Comparison of ENCODE assay signal across 9 mouse cellular contexts in the genomic region with DNA sequence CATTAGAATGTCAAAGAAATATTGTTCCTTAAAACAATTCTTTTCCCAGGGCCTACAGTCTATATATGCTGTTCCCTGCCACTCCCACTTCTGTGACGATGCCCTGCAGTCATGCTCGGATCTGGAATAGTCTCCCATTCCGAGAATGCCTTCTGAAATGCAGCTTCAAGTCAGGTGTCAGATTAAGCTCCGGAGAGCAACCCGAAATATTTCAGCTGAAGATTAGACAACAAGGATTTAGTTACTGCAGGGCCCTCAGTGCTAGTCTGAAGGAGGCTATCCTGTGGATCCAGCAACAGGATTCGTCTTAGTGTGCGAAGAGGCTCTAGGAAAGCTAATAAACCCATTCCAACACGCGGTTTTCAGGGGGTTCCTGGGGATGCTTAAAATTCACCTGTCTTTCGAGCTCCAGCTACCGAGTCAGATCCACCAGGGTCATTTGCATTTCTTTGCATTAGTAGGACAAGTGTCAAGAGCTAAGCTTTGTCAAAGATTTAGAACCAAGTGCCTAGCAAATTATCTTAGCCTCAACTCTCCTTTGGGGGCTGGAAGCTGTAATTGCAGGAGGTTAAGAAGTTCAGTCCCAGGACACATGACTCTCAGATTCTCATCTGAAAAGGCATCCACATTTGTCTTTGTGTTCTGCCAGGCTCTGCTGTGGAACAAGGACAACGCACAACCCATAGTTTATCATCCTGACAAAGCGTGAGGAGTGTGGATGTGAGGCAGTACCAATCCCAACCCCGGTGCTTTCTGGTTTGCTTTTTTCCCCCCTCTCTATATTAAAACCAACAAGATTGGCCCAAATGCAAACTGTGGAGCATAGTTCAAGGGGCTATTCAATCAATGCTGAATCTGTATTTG. TPM values are rescaled to one million over a fixed set of nuclear protein-coding genes. Genes with fewer than 3 reads are reported as not detected.
DNase-seq lines count a peak whose midpoint lies in the region; ATAC-seq lines count a peak whose summit lies in the region.
"Had no signal": no experiment of that assay in that cellular context is flagged by ENCODE, and none has a peak within 500 bp of the region (broad histone marks: within the 10 kb centered on the region; RNA-seq: fewer than 3 reads in every experiment).

No protein-coding gene starts in this region.

- no peaks in the 10 kb centered on the region for H3K36me3 ChIP-seq in forebrain, embryonic 16.5 days (ENCODE audit: control insufficient read depth, insufficient read depth)
- H3K36me3 ChIP-seq in midbrain, embryonic 11.5 days (ENCODE audit: control insufficient read depth, insufficient read depth, low read length) = no peaks in the 10 kb centered on the region

- peak overlapping the region; percentile 64 for H3K4me3 ChIP-seq in forebrain, embryonic 16.5 days (replicated peaks; ENCODE audit: low read length)
- H3K4me3 ChIP-seq in midbrain, embryonic 11.5 days (ENCODE audit: low read depth, low read length) = peak overlapping the region; percentile 19

- peak; percentile 68 for DNase-seq in heart, adult 11 months
- DNase-seq in heart, postnatal 4 days = no peak
- DNase-seq in NIH3T3 (ENCODE audit: low read depth) = peak; percentile 18
- DNase-seq in midbrain, embryonic 11.5 days (ENCODE audit: low spot score, missing footprints) = peak; percentile 88
- no peak for DNase-seq in cerebellum, postnatal 4 days (ENCODE audit: low spot score in 2 of 2)
- no peak for DNase-seq in spleen, adult 12 weeks (ENCODE audit: low spot score)
- DNase-seq: kidney, adult 8-10 months had no signal

- H3K9ac ChIP-seq in forebrain, embryonic 16.5 days (replicated peaks; ENCODE audit: low read depth, low read length) = peak overlapping the region; percentile 99
- peak overlapping the region; percentile 34; the same call in 1 of the 2 replicates for H3K9ac ChIP-seq in midbrain, embryonic 11.5 days (ENCODE audit: low read length)

- no peak for ATAC-seq in forebrain, embryonic 16.5 days
- ATAC-seq in midbrain, embryonic 11.5 days (ENCODE audit: low FRiP score) = no peak
- no peak for ATAC-seq in monocyte, adult 5-6 weeks (replicated peaks; ENCODE audit: insufficient number of reproducible peaks, low FRiP score, low TSS enrichment, poor library complexity, severe bottlenecking)

- peak overlapping the region; percentile 98 for H3K27ac ChIP-seq in forebrain, embryonic 16.5 days (ENCODE audit: low read length)
- no peak overlapping the region for H3K27ac ChIP-seq in midbrain, embryonic 11.5 days (ENCODE audit: low read depth, low read length)

- 4% methylated on average over 14 of the region's 14 CpGs for WGBS in forebrain, embryonic 16.5 days
- WGBS in midbrain, embryonic 11.5 days = 4% methylated on average over 14 of the region's 14 CpGs

- peak overlapping the region; percentile 78 for H3K4me2 ChIP-seq in forebrain, embryonic 16.5 days (ENCODE audit: low read length)
- peak overlapping the region; percentile 92 for H3K4me2 ChIP-seq in midbrain, embryonic 11.5 days

- H3K27me3 ChIP-seq in forebrain, embryonic 16.5 days (replicated peaks; ENCODE audit: control insufficient read depth, insufficient read depth, low read length) = no peaks in the 10 kb centered on the region
- peaks cover 52% of the 10 kb centered on the region for H3K27me3 ChIP-seq in midbrain, embryonic 11.5 days (ENCODE audit: control insufficient read depth, insufficient read depth, low read length)

- H3K4me1 ChIP-seq in forebrain, embryonic 16.5 days (replicated peaks; ENCODE audit: control insufficient read depth, insufficient read depth, low read length) = peaks cover 42% of the 10 kb centered on the region
- peaks cover 54% of the 10 kb centered on the region for H3K4me1 ChIP-seq in midbrain, embryonic 11.5 days (ENCODE audit: control insufficient read depth, insufficient read depth, low read length)

- no peaks in the 10 kb centered on the region for H3K9me3 ChIP-seq in forebrain, embryonic 16.5 days (ENCODE audit: control insufficient read depth, low read length)
- no peaks in the 10 kb centered on the region for H3K9me3 ChIP-seq in midbrain, embryonic 11.5 days (ENCODE audit: control insufficient read depth, low read length)

RNA-seq across cellular contexts. Expression of gene Efnb2, which starts 4.2 kb away (rescaled TPM):
- total RNA-seq in heart, postnatal 4 days (2021) = 10 to 100 TPM; 47.4 to 47.8 TPM
- 54.6 and 68.2 TPM in 2 replicates for polyA plus RNA-seq in forebrain, embryonic 16.5 days (2015; fragmentation: Nextera tagmentation; extraction: Ambion mirVana)
- polyA plus RNA-seq in midbrain, embryonic 11.5 days (2014; fragmentation: Nextera tagmentation; extraction: Ambion mirVana) = 15.5 and 18.3 TPM in 2 replicates
- total RNA-seq in monocyte, adult 5-6 weeks (2017) = 0.19 to 7.5 TPM (median 0.39 TPM) in 3 replicates

RNA-seq across cellular contexts. Expression of gene Arglu1, which starts 33.5 kb away (rescaled TPM):
- 10 to 100 TPM; 52.9 to 59.7 TPM for total RNA-seq in heart, postnatal 4 days (2021)
- polyA plus RNA-seq in forebrain, embryonic 16.5 days (2015; fragmentation: Nextera tagmentation; extraction: Ambion mirVana) = 181 and 192 TPM in 2 replicates
- polyA plus RNA-seq in midbrain, embryonic 11.5 days (2014; fragmentation: Nextera tagmentation; extraction: Ambion mirVana) = 158 TPM in 2 replicates
- 210 to 324 TPM (median 270 TPM) in 3 replicates for total RNA-seq in monocyte, adult 5-6 weeks (2017)

Comparison
In these comparisons a context has a peak if more than half of its experiments do, and no peak if none do; other contexts are left out.
1. DNase-seq: peak in heart, adult 11 months (single experiment), NIH3T3 (single experiment) and midbrain, embryonic 11.5 days (single experiment); none in heart, postnatal 4 days (single experiment), cerebellum, postnatal 4 days (0 of 2) and spleen, adult 12 weeks (single experiment).